Mouse (Mus musculus): ENCODE data around the gene Cyp2c55.

The Cyp2c55 gene

GRCm38 (mm10) chr19:39006715-39007114 is at the start of gene Cyp2c55:
Gene Cyp2c55 (plus strand): TSS chr19:39007019.
- DNase-seq, result no peak

- no peak for DNase-seq
These were observed 36.1 kb upstream of the Cyp2c55 start for GRCm38 (mm10) chr19:38970741-38971140.

GRCm38 (mm10) chr19:38972581-38972980 is 34.2 kb upstream of the Cyp2c55 start:
- DNase-seq, result no peak

GRCm38 (mm10) chr19:38973666-38974065 is 33.2 kb upstream of the Cyp2c55 start:
- DNase-seq, result no peak

GRCm38 (mm10) chr19:38976269-38976668 is 30.6 kb upstream of the Cyp2c55 start:
- DNase-seq, result no peak

- peak; percentile 82 for DNase-seq
These were observed 24.9 kb upstream of the Cyp2c55 start for GRCm38 (mm10) chr19:38981966-38982365.

- DNase-seq, result no peak
These were observed 8.6 kb upstream of the Cyp2c55 start for GRCm38 (mm10) chr19:38998248-38998647.

- DNase-seq, result no peak
These were observed 8.1 kb upstream of the Cyp2c55 start for GRCm38 (mm10) chr19:38998676-38999075.

- DNase-seq, result no peak
These were observed 1.7 kb upstream of the Cyp2c55 start for GRCm38 (mm10) chr19:39005132-39005531.

- DNase-seq, result no peak
These were observed 51.1 kb downstream of the Cyp2c55 start for GRCm38 (mm10) chr19:39057928-39058327.

- DNase-seq, result no peak
These were observed 53.9 kb downstream of the Cyp2c55 start, which contains the start of gene Cyp2c65 for GRCm38 (mm10) chr19:39060719-39061118. Gene Cyp2c65 (plus strand): TSS chr19:39061015.

All from kidney, postnatal 10 days (tissue).